Mouse (Mus musculus) spleen, adult 18-20 months (tissue): ENCODE results near the gene Ccdc107.

Experiments
- DNase-seq, 2 experiments: peaks; one replicate each; pipeline ENCODE4 v3.0.0; 2022; ENCODE audit warnings: mixed read lengths in 2 of 2

The Ccdc107 gene

DNA sequence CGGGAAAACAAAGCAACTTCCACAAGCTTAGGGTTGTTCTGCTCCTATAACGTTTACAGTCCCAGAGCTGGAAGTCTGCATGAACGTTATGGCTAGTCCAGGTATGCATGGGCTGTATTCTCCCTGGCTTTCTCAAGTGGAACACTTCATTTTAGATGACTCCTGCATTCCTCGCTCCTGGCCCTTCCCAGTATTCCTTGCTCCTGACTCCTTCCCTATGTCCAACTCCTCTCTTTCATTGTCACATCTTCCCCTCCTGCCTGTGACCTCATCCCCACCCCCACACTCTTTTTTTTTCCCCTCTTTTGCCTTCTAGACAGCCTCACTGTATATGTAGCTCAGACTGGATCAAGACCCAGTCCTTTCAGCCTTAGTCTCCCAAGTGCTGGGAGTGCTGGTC, 21.1 kb downstream of the Ccdc107 start:
- no peak for DNase-seq

DNA sequence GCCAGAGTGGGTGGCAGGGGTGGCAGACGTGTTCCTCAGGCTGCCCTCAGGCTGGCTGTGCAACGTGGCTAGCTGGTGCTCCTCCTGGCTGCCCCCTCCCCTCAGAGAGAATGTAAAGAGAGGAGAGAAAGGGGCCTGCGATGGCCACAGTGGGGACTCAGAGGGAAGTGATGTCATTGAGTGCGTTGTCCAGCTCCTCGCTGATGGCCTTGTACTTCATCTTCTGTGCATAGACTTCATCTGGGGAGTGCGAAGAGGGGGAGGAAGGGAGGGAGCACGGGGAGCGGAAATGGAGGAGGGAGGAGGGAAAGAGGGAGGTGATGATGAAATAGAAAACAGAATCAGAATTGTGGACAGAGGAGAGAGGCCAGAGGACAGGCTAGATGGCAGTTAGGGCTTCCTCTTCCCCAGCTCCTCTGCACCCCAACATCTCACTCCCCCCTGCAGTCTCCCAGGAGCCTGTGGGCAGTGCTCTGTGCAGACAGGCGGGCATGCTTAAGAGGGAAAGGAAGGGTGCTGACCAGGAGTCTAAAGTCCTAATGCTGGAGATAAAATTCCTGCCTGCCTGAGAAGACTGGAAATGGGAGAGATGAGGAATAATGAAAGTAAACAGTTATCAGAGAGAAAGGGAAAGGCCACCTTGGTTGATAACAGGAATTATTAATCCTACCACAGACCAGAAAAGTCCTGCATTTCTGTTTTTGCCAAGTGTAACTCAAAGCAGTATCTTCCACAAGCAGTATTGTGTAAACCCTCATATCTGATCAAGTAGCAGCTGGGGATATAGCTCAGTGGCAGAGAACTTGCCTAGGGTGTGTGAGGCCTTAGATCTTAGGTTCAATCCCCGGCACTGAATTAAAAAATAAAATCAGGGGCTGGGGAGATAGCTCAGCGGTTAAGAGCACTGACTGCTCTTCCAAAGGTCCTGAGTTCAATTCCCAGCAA, 23.3 kb downstream of the Ccdc107 start:
- no peak for DNase-seq

DNA sequence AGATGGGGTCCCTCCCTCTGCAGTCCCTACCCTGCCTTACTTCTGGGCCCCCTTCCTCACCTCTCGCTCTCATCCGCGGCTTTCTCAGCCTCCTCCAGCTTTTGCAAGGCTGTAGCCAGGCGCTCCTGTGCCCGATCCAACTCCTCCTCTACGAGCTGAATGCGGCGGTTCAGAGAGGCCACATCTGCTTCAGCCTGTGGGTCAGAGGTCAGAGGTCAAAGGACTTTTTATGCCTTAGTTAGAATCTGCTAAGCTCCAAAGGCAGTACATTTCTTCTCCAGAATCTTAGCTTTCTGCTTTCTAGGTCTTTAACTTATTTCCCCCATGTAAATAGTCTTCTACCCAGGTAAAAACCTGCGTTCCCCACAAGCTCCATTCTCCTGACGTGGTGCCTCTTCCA, 26.9 kb downstream of the Ccdc107 start:
- DNase-seq: no peak

DNA sequence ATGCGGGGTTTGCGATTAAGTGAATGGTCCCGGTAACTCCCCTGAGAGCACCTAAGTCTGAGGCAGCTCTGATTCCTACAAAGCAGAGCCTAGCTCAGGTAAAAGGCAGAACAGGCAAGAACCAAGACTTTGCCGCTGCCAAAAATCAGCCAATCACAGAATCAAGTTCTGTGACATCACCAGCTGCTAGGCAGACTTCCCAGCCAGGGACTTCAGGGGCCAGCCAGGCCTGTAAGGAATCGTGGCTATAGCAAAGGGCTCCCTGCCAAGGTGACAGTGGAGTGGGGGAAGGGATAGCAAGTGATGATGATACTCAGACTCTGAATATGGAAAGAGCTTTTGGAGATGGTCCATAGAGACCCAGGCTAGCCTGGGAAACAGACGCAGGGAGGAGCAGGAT, 27.3 kb downstream of the Ccdc107 start:
- peak; percentile 71 to 90 for DNase-seq

- DNase-seq: no peak
These were observed 35.2 kb downstream of the Ccdc107 start for GRCm38 (mm10) chr4:43527880-43528279.

DNA sequence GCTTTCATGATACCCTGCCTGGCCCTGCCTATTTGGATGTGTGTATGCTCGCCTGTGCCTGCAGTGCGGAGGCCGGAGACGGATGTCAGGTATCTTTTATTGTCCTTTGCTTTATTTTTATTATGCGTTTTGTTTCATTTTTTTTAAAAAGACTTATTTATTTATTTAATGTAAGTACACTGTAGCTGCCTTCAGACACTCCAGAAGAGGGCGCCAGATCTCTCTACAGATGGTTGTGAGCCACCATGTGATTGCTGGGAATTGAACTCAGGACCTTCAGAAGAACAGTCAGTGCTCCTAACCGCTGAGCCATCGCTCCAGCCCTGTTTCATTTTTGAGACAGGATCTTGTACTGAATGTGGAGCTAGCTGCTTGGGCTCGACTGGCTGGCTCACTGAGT, 35.8 kb downstream of the Ccdc107 start:
- DNase-seq: no peak

GRCm38 (mm10) chr4:43530081-43530501, 37.4 kb downstream of the Ccdc107 start:
- DNase-seq: no peak

DNA sequence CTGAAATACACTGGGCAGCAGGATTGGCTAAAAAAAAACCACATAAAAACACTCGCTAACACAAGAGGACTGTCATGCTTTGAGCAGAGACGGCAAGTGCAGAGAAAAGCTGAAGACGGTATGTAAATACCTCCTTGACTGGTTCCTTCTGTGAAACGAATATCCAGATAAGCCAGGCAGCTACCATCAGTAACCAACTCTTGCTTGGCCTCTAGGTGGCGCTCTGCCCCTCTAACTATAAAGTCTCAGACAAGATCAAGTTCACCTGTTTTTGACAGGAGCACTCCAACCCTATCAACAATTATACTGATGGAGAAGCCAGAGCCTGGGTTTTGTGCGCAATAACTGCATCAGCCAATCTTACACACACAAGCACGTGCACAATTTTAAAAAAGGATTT, 37.9 kb downstream of the Ccdc107 start:
- peak; percentile 55 to 80 for DNase-seq

DNA sequence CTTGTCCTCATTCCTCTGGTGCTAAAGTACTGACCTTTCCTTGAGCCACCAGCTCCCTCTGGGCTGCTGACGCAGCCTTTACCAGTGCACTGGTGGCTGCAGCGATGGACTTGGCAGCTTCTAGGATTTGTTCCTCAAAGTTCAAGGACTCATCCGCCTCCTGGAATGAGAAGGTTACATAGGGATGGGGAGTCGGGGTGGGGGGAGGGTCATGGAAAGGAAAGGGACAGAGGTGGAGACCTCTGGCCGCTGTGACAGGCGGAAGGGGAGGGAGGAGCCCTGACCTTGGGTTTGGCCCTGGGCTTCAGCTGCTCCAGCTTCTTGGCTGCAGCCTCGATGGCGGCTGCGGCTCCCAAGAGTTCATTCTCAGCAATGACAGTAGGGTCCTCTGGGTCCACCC, 40.6 kb downstream of the Ccdc107 start:
- DNase-seq: no peak

DNA sequence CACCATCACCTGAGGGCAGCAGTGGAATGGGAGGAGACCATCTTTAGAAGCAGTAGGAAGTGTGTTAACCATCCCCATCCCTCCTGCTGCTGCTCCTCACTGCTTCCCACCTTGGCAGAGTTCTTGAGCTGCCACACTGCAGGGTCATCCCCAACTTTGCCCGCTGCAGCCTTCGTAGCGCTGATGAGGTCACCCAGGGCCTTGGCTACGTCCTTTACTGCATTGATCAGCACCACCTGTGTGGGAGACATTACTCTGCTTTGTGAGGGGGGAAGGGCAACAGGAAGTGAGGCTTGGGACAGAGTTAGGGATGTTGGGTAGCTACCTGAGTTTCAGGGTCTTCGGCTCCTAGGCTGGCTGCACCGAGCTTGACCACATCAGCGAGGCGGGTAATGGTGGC, 42.9 kb downstream of the Ccdc107 start:
- no peak for DNase-seq

DNA sequence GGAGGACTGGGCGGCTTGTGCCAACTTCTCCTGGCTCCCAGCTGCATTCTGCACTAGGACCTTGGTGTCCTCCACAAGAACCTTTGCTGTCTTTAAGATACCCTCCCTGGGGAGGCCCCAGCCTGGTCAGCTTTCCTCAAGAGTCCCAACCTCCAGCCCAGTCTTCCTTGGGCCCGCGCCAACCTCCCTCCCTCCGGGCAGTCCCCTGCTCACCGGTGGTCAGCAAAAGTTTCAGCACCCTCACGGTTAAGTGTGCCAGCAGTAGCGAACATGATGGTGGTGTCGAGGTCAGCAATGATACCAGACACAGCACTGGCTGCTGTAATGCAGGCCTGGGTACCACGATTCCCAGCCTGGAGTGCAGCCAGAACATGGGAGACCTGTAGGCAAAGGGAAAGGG, 43.3 kb downstream of the Ccdc107 start:
- no peak for DNase-seq

DNA sequence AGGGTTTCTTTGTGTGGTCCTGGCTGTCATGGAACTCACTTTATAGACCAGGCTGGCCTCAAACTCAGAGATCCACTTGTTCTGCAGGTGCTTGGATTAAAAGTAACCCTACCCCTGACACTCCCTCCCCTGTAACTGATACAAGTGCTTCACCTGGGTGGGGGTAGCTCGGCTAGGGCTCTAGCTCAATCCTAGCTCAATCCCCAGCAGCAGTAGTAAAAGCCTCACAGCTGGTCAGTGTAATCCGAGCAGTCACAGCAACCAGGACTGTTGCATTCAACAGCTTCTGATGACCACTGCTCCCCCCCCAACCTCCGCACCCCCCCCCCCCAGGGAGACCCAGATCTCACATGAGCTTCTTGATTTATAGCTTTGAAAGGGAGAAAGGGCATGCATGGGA, 49.3 kb downstream of the Ccdc107 start:
- DNase-seq: no peak
